Mouse (Mus musculus) adrenal gland, adult 2 months (tissue): ENCODE measurements at regions not wholly inside any gene's neighbourhood (a gene's known extent, or its start where the extent isn't known, plus 50 kb on each side); places are given as distances from the start of the nearest gene placed in this dataset.

ENCODE experiments used
- DNase-seq: peaks from one replicate; pipeline ENCODE4 v3.0.0; 2021

GRCm38 (mm10) chr7:94798101-94798500, 1372.9 kb upstream of the Tenm4 start:
- no peak for DNase-seq

DNA sequence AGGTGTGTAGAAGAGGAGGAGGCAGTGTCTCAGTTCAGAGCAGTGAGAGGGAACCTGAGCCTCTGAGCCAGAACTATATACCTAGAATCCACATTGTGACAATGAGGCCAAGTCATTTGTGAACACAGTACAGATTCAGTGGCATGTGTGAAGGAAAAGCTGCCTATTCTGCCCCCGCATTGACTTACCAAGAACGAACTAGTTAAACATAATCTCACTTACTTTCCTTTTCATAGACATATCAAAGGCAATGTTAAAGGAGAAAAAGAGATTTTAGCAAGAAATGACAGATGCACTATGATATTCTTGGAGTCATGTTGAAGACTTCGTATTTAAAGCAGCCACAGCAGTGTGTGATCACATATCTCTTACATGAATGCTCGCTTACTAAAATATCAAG, 1329.8 kb upstream of the Tenm4 start:
- no peak for DNase-seq

- DNase-seq: no peak
Measured at GRCm38 (mm10) chr7:94851360-94851759, 1319.7 kb upstream of the Tenm4 start.

GRCm38 (mm10) chr7:94856636-94857035, 1314.4 kb upstream of the Tenm4 start:
- no peak for DNase-seq

- DNase-seq: no peak
Measured at GRCm38 (mm10) chr7:94890711-94891430, 1280.2 kb upstream of the Tenm4 start.

GRCm38 (mm10) chr7:94898088-94898487, 1273.0 kb upstream of the Tenm4 start:
- no peak for DNase-seq

- DNase-seq: no peak
Measured at GRCm38 (mm10) chr7:94926547-94927123, 1244.4 kb upstream of the Tenm4 start.

DNA sequence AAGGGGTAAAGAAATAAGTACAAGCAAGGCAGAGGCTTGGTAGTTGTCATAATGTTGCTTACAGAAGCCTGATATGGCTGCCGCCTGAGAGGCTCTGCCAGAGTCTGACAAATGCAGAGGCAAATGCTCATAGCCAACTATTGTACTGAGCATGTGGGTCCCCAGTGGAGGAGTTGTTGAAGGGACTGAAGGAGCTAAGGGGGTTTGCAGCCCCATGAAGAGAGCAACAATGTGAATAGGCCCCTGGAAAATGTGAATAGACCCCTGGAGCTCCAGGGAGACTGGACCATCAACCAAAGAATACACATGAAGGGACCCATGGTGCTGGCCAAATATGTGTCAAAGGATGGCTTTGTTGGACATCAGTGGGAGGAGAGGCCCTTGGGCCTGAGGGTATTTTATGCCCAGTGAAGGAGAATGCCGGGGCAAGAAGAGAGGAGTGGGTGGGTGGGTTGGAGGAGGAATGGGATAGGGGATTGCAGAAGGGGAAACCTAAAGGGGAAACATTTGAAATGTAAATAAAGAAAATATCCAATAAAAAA, 1207.2 kb upstream of the Tenm4 start:
- no peak for DNase-seq

DNA sequence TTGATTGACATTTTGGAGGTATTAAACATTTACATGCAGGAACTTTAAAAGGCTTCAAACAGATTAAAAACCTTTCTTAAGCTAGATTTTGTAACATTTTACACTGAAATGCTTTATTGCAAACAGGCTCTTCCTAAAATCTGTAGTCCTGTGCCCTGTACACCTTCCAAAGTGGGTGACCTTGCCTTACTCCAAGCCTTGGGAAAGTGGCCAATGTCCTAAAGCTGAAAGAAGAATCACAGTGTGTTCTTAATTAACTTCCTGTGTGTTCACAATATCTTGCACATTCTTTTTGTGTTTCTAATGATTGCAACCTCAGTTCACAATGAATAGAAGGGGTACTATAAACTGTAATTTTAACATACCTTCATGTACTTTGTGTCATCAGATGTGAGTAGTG, 1203.4 kb upstream of the Tenm4 start:
- peak; percentile 20 for DNase-seq

DNA sequence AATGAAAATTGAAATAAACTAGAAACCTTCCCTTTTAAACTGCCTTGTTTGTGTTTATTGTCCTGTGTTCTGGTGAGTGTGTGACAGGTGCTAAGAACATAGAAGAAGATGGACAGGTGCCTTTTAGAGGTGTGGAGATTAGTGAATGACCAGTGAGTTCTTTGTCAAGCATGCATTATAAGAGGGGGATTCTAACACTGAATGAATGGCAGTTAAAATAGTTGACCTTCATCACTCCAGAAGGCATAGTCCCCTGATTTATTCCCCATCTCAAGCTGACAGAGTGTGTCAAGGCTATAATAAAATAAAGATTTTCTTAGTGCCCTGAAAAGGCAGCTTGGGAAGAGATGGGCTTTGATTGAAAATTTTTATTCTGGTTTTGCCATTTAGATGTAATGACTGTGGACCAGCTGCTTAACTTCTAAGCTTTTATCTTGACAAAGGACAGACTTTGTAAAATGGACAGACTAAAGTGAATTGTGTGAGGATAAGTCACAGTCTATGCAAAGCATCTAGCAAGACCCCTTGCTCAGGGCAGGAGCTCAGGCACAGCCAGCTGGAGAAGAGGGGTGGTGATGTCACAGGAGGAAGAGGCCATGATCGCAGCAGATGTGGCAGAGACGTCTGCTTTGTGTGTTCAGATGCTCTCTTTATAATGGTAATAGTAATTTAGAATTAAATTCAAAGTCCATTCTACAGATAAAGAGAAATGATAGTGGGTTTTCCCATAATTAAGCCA, 1195.8 kb upstream of the Tenm4 start:
- DNase-seq: no peak

DNA sequence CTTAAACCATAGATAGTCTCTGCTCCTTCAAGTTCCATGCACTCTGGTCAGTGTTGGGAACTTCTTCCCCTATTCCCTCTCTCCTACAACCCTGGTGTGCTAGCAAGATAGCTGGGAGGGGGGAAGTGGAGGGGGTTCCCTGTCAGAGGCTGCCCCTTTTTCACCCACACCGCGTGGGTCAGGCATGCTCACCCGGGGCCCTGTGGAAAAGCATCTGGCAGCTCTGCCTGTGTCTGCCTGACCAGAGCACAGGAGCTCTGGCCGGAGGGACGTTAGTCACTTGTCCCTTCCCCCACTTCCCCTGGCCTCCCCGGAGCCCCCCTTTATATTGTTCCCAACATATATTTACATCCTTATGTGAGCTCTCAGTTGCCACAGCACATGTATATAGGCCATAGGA, 1174.8 kb upstream of the Tenm4 start:
- no peak for DNase-seq

- DNase-seq: peak; percentile 66
Measured at GRCm38 (mm10) chr7:95004161-95004560, 1166.9 kb upstream of the Tenm4 start.

GRCm38 (mm10) chr7:95005403-95005802, 1165.6 kb upstream of the Tenm4 start:
- DNase-seq: peak; percentile 21

GRCm38 (mm10) chr7:95008896-95009430, 1162.1 kb upstream of the Tenm4 start:
- DNase-seq: peak; percentile 74

- DNase-seq: no peak
Measured at GRCm38 (mm10) chr7:95020285-95020684, 1150.8 kb upstream of the Tenm4 start.

DNA sequence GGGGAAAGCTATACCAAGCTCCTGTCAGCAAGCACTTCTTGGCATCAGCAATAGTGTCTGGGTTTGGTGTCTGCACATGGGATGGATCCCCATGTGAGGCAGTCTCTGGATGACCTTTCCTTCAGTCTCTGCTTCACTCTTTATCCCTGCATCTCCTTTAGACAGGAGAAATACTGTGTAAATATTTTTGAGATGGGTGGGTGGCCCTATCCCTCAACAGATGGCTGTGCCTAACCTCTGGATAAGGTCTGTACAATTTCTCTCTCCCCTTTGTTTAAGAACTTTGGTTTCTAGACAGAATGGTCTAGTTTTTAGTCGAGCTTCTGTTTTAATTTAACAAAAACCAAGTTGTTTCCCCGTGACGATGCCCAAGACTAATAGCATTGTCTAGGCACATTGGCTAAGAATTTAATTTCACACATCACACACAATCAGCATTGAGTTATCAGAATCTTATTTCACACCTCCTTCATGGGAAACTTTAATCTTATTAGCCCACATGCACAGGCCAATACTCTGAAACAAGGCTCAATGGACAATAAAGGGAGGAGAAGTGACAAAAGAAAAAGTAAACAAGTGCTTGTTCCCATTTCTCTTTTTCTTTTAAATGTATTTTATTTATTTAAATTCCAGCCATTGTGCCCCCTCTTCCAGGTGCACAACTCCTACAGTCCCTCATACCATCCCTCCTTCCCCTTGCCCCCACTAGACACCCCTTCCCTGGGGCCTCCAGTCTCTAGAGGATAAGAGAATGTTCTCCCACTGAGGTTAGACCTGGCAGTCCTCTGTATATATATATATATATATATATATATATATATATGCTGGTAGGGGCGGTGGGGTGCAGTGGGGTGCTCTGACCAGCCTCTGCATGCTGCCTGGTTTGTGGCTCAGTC, 1142.9 kb upstream of the Tenm4 start:
- no peak for DNase-seq
